Mouse (Mus musculus): ENCODE data around the gene Ints5. TPM values are rescaled to one million over a fixed set of nuclear protein-coding genes. Genes with fewer than 3 reads are reported as not detected.

Ints5 gene
- polyA plus RNA-seq, 1 experiment from 2014 or later, result 21.2 TPM

Small RNA genes within 50 kb of the gene (microRNA-seq; reads per million reads assigned to microRNA genes)
- not detected for gene Mir5136

Other genes with a start within 250 kb of the Ints5 start
- gene Chrm1, start 229.2 kb upstream of the Ints5 start, polyA plus RNA-seq (2015; fragmentation: Nextera tagmentation; extraction: Ambion mirVana), result 0.05 and 0.24 TPM in 2 replicates
- gene Slc3a2, start 169.6 kb upstream of the Ints5 start, polyA plus RNA-seq (2015; fragmentation: Nextera tagmentation; extraction: Ambion mirVana), result 59.4 and 71.5 TPM in 2 replicates
- gene Wdr74, start 157.2 kb upstream of the Ints5 start, polyA plus RNA-seq (2015; fragmentation: Nextera tagmentation; extraction: Ambion mirVana), result 42.8 and 59.3 TPM in 2 replicates
- gene 1700092M07Rik, start 152.3 kb upstream of the Ints5 start, polyA plus RNA-seq (2015; fragmentation: Nextera tagmentation; extraction: Ambion mirVana), result 0.69 and 1.9 TPM in 2 replicates
- gene Stx5a, start 151.6 kb upstream of the Ints5 start, polyA plus RNA-seq (2015; fragmentation: Nextera tagmentation; extraction: Ambion mirVana), result 81.0 and 92.0 TPM in 2 replicates
- 100 and 132 TPM in 2 replicates for gene Nxf1, start 135.9 kb upstream of the Ints5 start, polyA plus RNA-seq (2015; fragmentation: Nextera tagmentation; extraction: Ambion mirVana)
- gene Tmem223, start 122.0 kb upstream of the Ints5 start, polyA plus RNA-seq (2015; fragmentation: Nextera tagmentation; extraction: Ambion mirVana), result 154 and 157 TPM in 2 replicates
- gene Tmem179b, start 118.5 kb upstream of the Ints5 start, polyA plus RNA-seq (2015; fragmentation: Nextera tagmentation; extraction: Ambion mirVana), result 47.6 and 60.3 TPM in 2 replicates
- gene Taf6l, start 106.6 kb upstream of the Ints5 start, polyA plus RNA-seq (2015; fragmentation: Nextera tagmentation; extraction: Ambion mirVana), result 15.4 and 18.8 TPM in 2 replicates
- gene Polr2g, start 94.4 kb upstream of the Ints5 start, polyA plus RNA-seq (2015; fragmentation: Nextera tagmentation; extraction: Ambion mirVana), result 118 and 126 TPM in 2 replicates
- 3.5 and 3.8 TPM in 2 replicates for gene Zbtb3, start 90.5 kb upstream of the Ints5 start, polyA plus RNA-seq (2015; fragmentation: Nextera tagmentation; extraction: Ambion mirVana)
- gene Ttc9c, start 73.7 kb upstream of the Ints5 start, polyA plus RNA-seq (2015; fragmentation: Nextera tagmentation; extraction: Ambion mirVana), result 30.9 and 36.2 TPM in 2 replicates
- gene Hnrnpul2, start 73.0 kb upstream of the Ints5 start, polyA plus RNA-seq (2015; fragmentation: Nextera tagmentation; extraction: Ambion mirVana), result 2.6 and 3.1 TPM in 2 replicates
- 0.36 TPM in 1 of 2 replicates, not detected in the other for gene AC129217.1, start 63.2 kb upstream of the Ints5 start, polyA plus RNA-seq (2015; fragmentation: Nextera tagmentation; extraction: Ambion mirVana)
- 36.4 and 47.0 TPM in 2 replicates for gene Bscl2, start 55.5 kb upstream of the Ints5 start, polyA plus RNA-seq (2015; fragmentation: Nextera tagmentation; extraction: Ambion mirVana)
- 1.3 and 5.0 TPM in 2 replicates for gene Gng3, start 53.8 kb upstream of the Ints5 start, polyA plus RNA-seq (2015; fragmentation: Nextera tagmentation; extraction: Ambion mirVana)
- gene Lrrn4cl, start 42.2 kb upstream of the Ints5 start, polyA plus RNA-seq (2015; fragmentation: Nextera tagmentation; extraction: Ambion mirVana), result 1.8 and 2.4 TPM in 2 replicates
- 120 and 127 TPM in 2 replicates for gene Ubxn1, start 21.5 kb upstream of the Ints5 start, polyA plus RNA-seq (2015; fragmentation: Nextera tagmentation; extraction: Ambion mirVana)
- gene Uqcc3, start 12.1 kb upstream of the Ints5 start, polyA plus RNA-seq (2015; fragmentation: Nextera tagmentation; extraction: Ambion mirVana), result 54.8 and 63.4 TPM in 2 replicates
- gene Lbhd1, start 9.3 kb upstream of the Ints5 start, polyA plus RNA-seq (2015; fragmentation: Nextera tagmentation; extraction: Ambion mirVana), result 35.8 and 44.8 TPM in 2 replicates
- gene Gm49403, start 9.1 kb upstream of the Ints5 start, polyA plus RNA-seq (2015; fragmentation: Nextera tagmentation; extraction: Ambion mirVana), result not detected in 2 replicates
- gene 1810009A15Rik, start 4.2 kb upstream of the Ints5 start, polyA plus RNA-seq (2015; fragmentation: Nextera tagmentation; extraction: Ambion mirVana), result 44.7 and 51.9 TPM in 2 replicates
- not detected in 2 replicates for gene Gm49416, start 4.1 kb upstream of the Ints5 start, polyA plus RNA-seq (2015; fragmentation: Nextera tagmentation; extraction: Ambion mirVana)
- gene Ganab, start 5.1 kb downstream of the Ints5 start, polyA plus RNA-seq (2015; fragmentation: Nextera tagmentation; extraction: Ambion mirVana), result 50.0 and 67.9 TPM in 2 replicates
- gene B3gat3, start 27.4 kb downstream of the Ints5 start, polyA plus RNA-seq (2015; fragmentation: Nextera tagmentation; extraction: Ambion mirVana), result 33.3 and 38.1 TPM in 2 replicates
- gene Rom1, start 36.4 kb downstream of the Ints5 start, polyA plus RNA-seq (2015; fragmentation: Nextera tagmentation; extraction: Ambion mirVana), result 1.9 and 2.3 TPM in 2 replicates
- gene Eml3, start 36.5 kb downstream of the Ints5 start, polyA plus RNA-seq (2015; fragmentation: Nextera tagmentation; extraction: Ambion mirVana), result 12.7 and 21.9 TPM in 2 replicates
- 74.2 and 99.5 TPM in 2 replicates for gene Mta2, start 48.9 kb downstream of the Ints5 start, polyA plus RNA-seq (2015; fragmentation: Nextera tagmentation; extraction: Ambion mirVana)
- gene Tut1, start 60.8 kb downstream of the Ints5 start, polyA plus RNA-seq (2015; fragmentation: Nextera tagmentation; extraction: Ambion mirVana), result 13.7 and 19.4 TPM in 2 replicates
- gene Eef1g, start 74.0 kb downstream of the Ints5 start, polyA plus RNA-seq (2015; fragmentation: Nextera tagmentation; extraction: Ambion mirVana), result 216 and 256 TPM in 2 replicates
- 31.4 and 38.4 TPM in 2 replicates for gene Ahnak, start 96.3 kb downstream of the Ints5 start, polyA plus RNA-seq (2015; fragmentation: Nextera tagmentation; extraction: Ambion mirVana)
- gene Scgb1a1, start 195.0 kb downstream of the Ints5 start, polyA plus RNA-seq (2015; fragmentation: Nextera tagmentation; extraction: Ambion mirVana), result 0.30 and 0.44 TPM in 2 replicates
- gene Asrgl1, start 242.6 kb downstream of the Ints5 start, polyA plus RNA-seq (2015; fragmentation: Nextera tagmentation; extraction: Ambion mirVana), result 15.4 and 16.1 TPM in 2 replicates